Mouse (Mus musculus) limb, embryonic 10.5 days (tissue): ENCODE data around the gene Camk2d. TPM values are rescaled to one million over a fixed set of nuclear protein-coding genes. Genes with fewer than 3 reads are reported as not detected.

ENCODE experiments used
- DNase-seq: peaks from one replicate; pipeline ENCODE4 v3.0.0-alpha.2; 2017; ENCODE audit warnings: low spot score
- H3K27ac ChIP-seq: fragments of 300-500 bp; sonication (generic); 2 replicates; pipeline ENCODE4 v1.5.1; 2016; ENCODE audit warnings: mild to moderate bottlenecking
- H3K27me3 ChIP-seq: fragments of 300-500 bp; sonication (generic); 2 replicates; pipeline ENCODE4 v1.6.1; 2016; ENCODE audit warnings: low read depth, mild to moderate bottlenecking; ENCODE audit not compliant: poor library complexity, severe bottlenecking
- H3K36me3 ChIP-seq: fragments of 300-500 bp; sonication (generic); 2 replicates; pipeline ENCODE4 v1.6.1; 2016; ENCODE audit warnings: mild to moderate bottlenecking, moderate library complexity
- H3K4me1 ChIP-seq: fragments of 300-500 bp; sonication (generic); 2 replicates; pipeline ENCODE4 v1.6.1; 2016
- H3K4me3 ChIP-seq: fragments of 300-500 bp; sonication (generic); 2 replicates; pipeline ENCODE4 v1.5.1; 2016; ENCODE audit warnings: mild to moderate bottlenecking, moderate library complexity
- H3K9me3 ChIP-seq: fragments of 300-500 bp; sonication (generic); replicated peaks from 2 replicates; pipeline ENCODE4 v1.6.1; 2016; ENCODE audit warnings: mild to moderate bottlenecking
- WGBS: fragments of 180-500 bp; shearing (Covaris S2); methylation state at CpG from one replicate; pipeline ENCODE4 v1.1.7; 2016; 5-methylcytosine and 5-hydroxymethylcytosine counted together
- polyA plus RNA-seq: library from polyadenylated mRNA; unstranded; fragments of >200 nt; fragmentation: Nextera tagmentation; extraction: Ambion mirVana; gene quantifications from 2 replicates; pipeline ENCODE4 v1.2.1, GENCODE M21; 2016

Gene Camk2d
- polyA plus RNA-seq, 1 experiment from 2014 or later, result 13.4 TPM

- no peaks in the 10 kb centered on the region for H3K9me3 ChIP-seq
- 86% methylated on average over 2 of the region's 2 CpGs for WGBS
- no peaks in the 10 kb centered on the region for H3K36me3 ChIP-seq
- H3K4me3 ChIP-seq, result no peak overlapping the region
- no peak overlapping the region for H3K27ac ChIP-seq
- no peak for DNase-seq
- peaks cover 18% of the 10 kb centered on the region for H3K4me1 ChIP-seq
- no peaks in the 10 kb centered on the region for H3K27me3 ChIP-seq
These were observed 64.5 kb downstream of the Camk2d start for GRCm38 (mm10) chr3:126660575-126660974.

DNA sequence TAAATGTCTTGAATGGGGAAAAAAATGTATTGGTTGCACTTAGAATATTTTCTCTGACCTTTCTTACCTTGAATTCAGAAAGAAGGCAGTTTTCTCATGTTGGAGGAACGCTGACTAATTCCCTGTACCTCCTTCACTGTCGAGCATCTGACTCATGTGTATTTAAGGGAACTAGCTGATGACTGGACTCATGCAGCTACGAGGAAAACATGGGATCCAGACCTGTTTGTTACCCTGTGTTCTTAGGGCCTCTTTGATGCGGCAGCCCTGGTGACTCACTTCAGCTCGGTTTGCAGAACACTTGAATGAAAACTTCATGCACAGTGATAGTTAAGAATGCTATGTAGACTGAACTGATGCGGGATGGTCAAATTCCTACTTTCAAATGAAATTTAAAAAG lies 64.9 kb downstream of the Camk2d start:
- DNase-seq, result no peak
- no peak overlapping the region for H3K27ac ChIP-seq
- no peaks in the 10 kb centered on the region for H3K36me3 ChIP-seq
- no peaks in the 10 kb centered on the region for H3K27me3 ChIP-seq
- no peak overlapping the region for H3K4me3 ChIP-seq
- no peaks in the 10 kb centered on the region for H3K9me3 ChIP-seq
- WGBS, result 88% methylated on average over 6 of the region's 6 CpGs
- H3K4me1 ChIP-seq, result peaks cover 18% of the 10 kb centered on the region

- WGBS, result 91% methylated on average over 3 of the region's 3 CpGs
- Histone ChIP-seq H3K4me1 (peaks cover 18% of the 10 kb centered on the region), H3K27me3 (no peaks in the 10 kb centered on the region), H3K36me3 (no peaks in the 10 kb centered on the region), H3K27ac (no peak overlapping the region), H3K9me3 (no peaks in the 10 kb centered on the region), H3K4me3 (no peak overlapping the region)
- DNase-seq, result no peak
These were observed 65.8 kb downstream of the Camk2d start for GRCm38 (mm10) chr3:126661920-126662319.

GRCm38 (mm10) chr3:126663436-126663835 lies 67.3 kb downstream of the Camk2d start:
- H3K4me3 ChIP-seq, result no peak overlapping the region
- H3K27ac ChIP-seq, result no peak overlapping the region
- H3K36me3 ChIP-seq, result no peaks in the 10 kb centered on the region
- DNase-seq, result no peak
- WGBS, result 77% methylated on average over 5 of the region's 5 CpGs
- H3K9me3 ChIP-seq, result no peaks in the 10 kb centered on the region
- peaks cover 33% of the 10 kb centered on the region for H3K4me1 ChIP-seq
- H3K27me3 ChIP-seq, result no peaks in the 10 kb centered on the region

DNA sequence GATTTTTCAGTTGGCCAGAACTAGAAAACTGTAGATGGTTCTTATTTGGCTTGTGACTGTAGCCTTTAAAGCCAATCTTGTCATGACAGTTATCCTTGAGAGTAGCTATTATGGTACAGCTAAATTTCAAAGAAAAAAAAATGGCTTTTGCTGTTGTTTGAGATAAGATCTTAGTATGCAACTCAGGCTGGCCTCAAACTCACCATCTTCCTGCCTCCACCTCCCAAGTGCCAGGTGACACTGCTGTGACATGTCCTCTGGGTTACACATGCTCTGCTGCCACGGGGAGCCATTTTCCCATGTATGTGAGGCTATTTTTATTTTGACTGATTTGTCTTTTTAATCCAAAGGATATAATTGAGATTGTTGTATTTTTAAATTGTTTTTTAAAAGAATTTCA lies 69.8 kb downstream of the Camk2d start:
- H3K9me3 ChIP-seq, result no peaks in the 10 kb centered on the region
- H3K27me3 ChIP-seq, result no peaks in the 10 kb centered on the region
- no peak overlapping the region for H3K4me3 ChIP-seq
- WGBS, result 83% methylated on average over 1 of the region's 1 CpGs
- H3K4me1 ChIP-seq, result peaks cover 25% of the 10 kb centered on the region
- H3K36me3 ChIP-seq, result no peaks in the 10 kb centered on the region
- H3K27ac ChIP-seq, result no peak overlapping the region
- DNase-seq, result no peak

DNA sequence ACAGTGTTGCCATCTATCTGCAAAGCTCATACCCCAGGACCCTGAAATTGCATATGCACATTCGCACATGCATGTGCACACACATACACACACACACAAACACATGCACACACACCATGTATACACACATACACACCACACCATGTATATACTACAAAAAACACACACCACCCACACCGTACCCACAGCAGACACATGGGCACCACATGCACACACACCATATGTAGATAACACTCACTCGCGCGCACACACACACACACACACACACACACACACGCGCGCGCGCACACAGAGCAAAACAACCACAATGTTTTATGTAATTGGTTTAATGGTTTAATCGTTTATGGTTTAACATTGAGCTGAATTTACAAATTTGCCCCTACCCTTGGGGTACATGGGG lies 70.9 kb downstream of the Camk2d start:
- 93% methylated on average over 11 of the region's 11 CpGs for WGBS
- no peak overlapping the region for H3K4me3 ChIP-seq
- no peaks in the 10 kb centered on the region for H3K27me3 ChIP-seq
- H3K36me3 ChIP-seq, result no peaks in the 10 kb centered on the region
- H3K4me1 ChIP-seq, result peaks cover 31% of the 10 kb centered on the region
- DNase-seq, result no peak
- no peak overlapping the region for H3K27ac ChIP-seq
- H3K9me3 ChIP-seq, result no peaks in the 10 kb centered on the region

DNA sequence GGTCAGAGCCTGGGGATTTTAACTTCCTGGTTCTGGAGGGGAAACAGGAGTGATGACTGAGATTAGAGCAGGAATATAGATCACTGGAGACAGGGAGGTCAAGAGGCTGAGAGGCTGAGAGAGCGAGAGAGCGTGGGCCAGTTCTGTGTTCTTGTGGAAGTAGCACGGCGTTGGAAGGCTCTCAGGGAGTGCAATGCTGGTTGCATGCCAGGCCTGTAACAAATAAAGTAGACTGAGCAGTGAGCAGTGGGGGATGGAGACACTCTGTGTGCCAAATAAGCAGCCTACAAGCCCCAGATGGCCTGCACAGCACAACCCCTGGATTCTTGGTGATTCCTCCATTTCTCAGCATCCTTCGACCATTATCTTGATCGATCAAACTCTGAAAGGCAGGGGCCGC lies 71.3 kb downstream of the Camk2d start:
- H3K27ac ChIP-seq, result peak overlapping the region; percentile 46
- peaks cover 31% of the 10 kb centered on the region for H3K4me1 ChIP-seq
- no peaks in the 10 kb centered on the region for H3K27me3 ChIP-seq

GRCm38 (mm10) chr3:126668123-126668522 lies 72.0 kb downstream of the Camk2d start:
- WGBS, result 78% methylated on average over 3 of the region's 3 CpGs
- Histone ChIP-seq H3K27me3 (no peaks in the 10 kb centered on the region), H3K4me1 (peaks cover 31% of the 10 kb centered on the region), H3K9me3 (no peaks in the 10 kb centered on the region), H3K4me3 (no peak overlapping the region), H3K36me3 (no peaks in the 10 kb centered on the region), H3K27ac (no peak overlapping the region)
- no peak for DNase-seq

More for the DNA sequence above, 71.3 kb downstream of the Camk2d start:
- Histone ChIP-seq H3K9me3 (no peaks in the 10 kb centered on the region), H3K36me3 (no peaks in the 10 kb centered on the region), H3K4me3 (no peak overlapping the region)
- DNase-seq, result peak; percentile 43
- WGBS, result 48% methylated on average over 7 of the region's 7 CpGs

- Histone ChIP-seq H3K4me1 (peaks cover 28% of the 10 kb centered on the region), H3K36me3 (no peaks in the 10 kb centered on the region), H3K27ac (no peak overlapping the region), H3K27me3 (no peaks in the 10 kb centered on the region), H3K4me3 (no peak overlapping the region), H3K9me3 (no peaks in the 10 kb centered on the region)
- WGBS, result 57% methylated on average over 10 of the region's 10 CpGs
- DNase-seq, result no peak
These were observed 72.6 kb downstream of the Camk2d start for GRCm38 (mm10) chr3:126668692-126669091.

GRCm38 (mm10) chr3:126670413-126670812 lies 74.3 kb downstream of the Camk2d start:
- H3K4me1 ChIP-seq, result peaks cover 28% of the 10 kb centered on the region
- DNase-seq, result no peak
- 93% methylated on average over 3 of the region's 3 CpGs for WGBS
- H3K27ac ChIP-seq, result no peak overlapping the region
- H3K27me3 ChIP-seq, result no peaks in the 10 kb centered on the region
- no peak overlapping the region for H3K4me3 ChIP-seq
- no peaks in the 10 kb centered on the region for H3K9me3 ChIP-seq
- no peaks in the 10 kb centered on the region for H3K36me3 ChIP-seq

GRCm38 (mm10) chr3:126671292-126671691 lies 75.2 kb downstream of the Camk2d start:
- Histone ChIP-seq H3K4me3 (no peak overlapping the region), H3K27ac (peak overlapping the region; percentile 5; the same call in 1 of the 2 replicates), H3K4me1 (peaks cover 28% of the 10 kb centered on the region), H3K36me3 (no peaks in the 10 kb centered on the region), H3K9me3 (no peaks in the 10 kb centered on the region), H3K27me3 (no peaks in the 10 kb centered on the region)
- DNase-seq, result no peak
- 55% methylated on average over 6 of the region's 6 CpGs for whole genome bisulfite sequencing

DNA sequence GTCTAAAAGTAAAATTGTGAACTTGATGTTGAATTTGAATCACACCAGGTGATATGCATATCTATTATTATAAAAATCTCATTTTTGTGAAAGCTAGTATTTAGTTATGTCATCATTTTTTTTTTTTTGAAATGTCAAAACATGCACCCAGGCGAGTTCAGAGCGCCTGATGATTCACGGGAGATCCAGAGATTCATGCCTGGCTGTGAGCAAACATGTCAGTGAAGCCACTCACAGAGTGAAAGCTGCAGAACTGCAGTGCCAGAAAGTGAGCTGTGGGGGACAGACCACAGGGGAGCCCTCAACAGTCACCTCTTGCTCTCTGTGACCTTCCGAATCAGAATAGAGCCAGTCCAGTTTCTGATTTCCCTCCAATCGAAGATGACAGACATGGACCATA lies 84.9 kb downstream of the Camk2d start:
- peaks cover 4% of the 10 kb centered on the region; the same call in 1 of the 2 replicates for H3K4me1 ChIP-seq
- H3K27me3 ChIP-seq, result no peaks in the 10 kb centered on the region
- H3K36me3 ChIP-seq, result no peaks in the 10 kb centered on the region
- no peak for DNase-seq
- WGBS, result 92% methylated on average over 5 of the region's 5 CpGs
- H3K4me3 ChIP-seq, result no peak overlapping the region
- H3K27ac ChIP-seq, result no peak overlapping the region
- H3K9me3 ChIP-seq, result no peaks in the 10 kb centered on the region

GRCm38 (mm10) chr3:126681996-126682395 lies 85.9 kb downstream of the Camk2d start:
- 84% methylated on average over 4 of the region's 4 CpGs for WGBS
- Histone ChIP-seq H3K27ac (no peak overlapping the region), H3K27me3 (no peaks in the 10 kb centered on the region), H3K4me1 (peaks cover 4% of the 10 kb centered on the region; the same call in 1 of the 2 replicates), H3K4me3 (no peak overlapping the region), H3K36me3 (no peaks in the 10 kb centered on the region), H3K9me3 (no peaks in the 10 kb centered on the region)
- DNase-seq, result no peak

GRCm38 (mm10) chr3:126685363-126685762 lies 89.3 kb downstream of the Camk2d start:
- WGBS, result 67% methylated on average over 6 of the region's 6 CpGs
- Histone ChIP-seq H3K4me3 (no peak overlapping the region), H3K9me3 (no peaks in the 10 kb centered on the region), H3K4me1 (peaks cover 4% of the 10 kb centered on the region; the same call in 1 of the 2 replicates), H3K27me3 (no peaks in the 10 kb centered on the region), H3K27ac (no peak overlapping the region), H3K36me3 (no peaks in the 10 kb centered on the region)
- no peak for DNase-seq
